Mouse (Mus musculus) erythroblast, adult 5-6 weeks (primary cell): ENCODE data around the gene Tmc7. TPM values are rescaled to one million over a fixed set of nuclear protein-coding genes. Genes with fewer than 3 reads are reported as not detected.

Experiments
- ATAC-seq: replicated peaks from 2 replicates; pipeline ENCODE4 v1.8.0; 2016; ENCODE audit warnings: moderate number of reproducible peaks, mild to moderate bottlenecking, moderate TSS enrichment, inconsistent platforms; ENCODE audit not compliant: poor library complexity, low FRiP score, severe bottlenecking
- total RNA-seq, 2 experiments: library from RNA; stranded (forward) in 1 of 2; stranded (reverse) in 1 of 2; fragments of 150-400 nt in 1 of 2; fragments of 200-764, 138-1000 nt in 1 of 2; gene quantifications; 2 replicates each; pipeline versions ENCODE4 v1.2.3 to v1.2.4; 2015 to 2017; ENCODE audit warnings: low replicate concordance in 2 of 2

Tmc7 gene
- total RNA-seq, 2 experiments from 2014 or later, result not detected

GRCm38 (mm10) chr7:118517819-118518218, 66.7 kb downstream of the Tmc7 start:
- no peak for ATAC-seq

- no peak for ATAC-seq
These were observed 76.0 kb downstream of the Tmc7 start for GRCm38 (mm10) chr7:118508556-118508955.

GRCm38 (mm10) chr7:118503844-118504243, 80.7 kb downstream of the Tmc7 start:
- no peak for ATAC-seq

- ATAC-seq, result no peak
These were observed 82.2 kb downstream of the Tmc7 start for GRCm38 (mm10) chr7:118502333-118502732.

GRCm38 (mm10) chr7:118499784-118500435, 84.6 kb downstream of the Tmc7 start:
- ATAC-seq, result no peak

- no peak for ATAC-seq
These were observed 85.4 kb downstream of the Tmc7 start for GRCm38 (mm10) chr7:118498984-118499783.

GRCm38 (mm10) chr7:118494892-118495579, 89.5 kb downstream of the Tmc7 start:
- ATAC-seq, result no peak

- ATAC-seq, result no peak
These were observed 90.6 kb downstream of the Tmc7 start for GRCm38 (mm10) chr7:118493892-118494291.

- ATAC-seq, result no peak
These were observed 92.9 kb downstream of the Tmc7 start, which contains the start of gene Itpripl2 for GRCm38 (mm10) chr7:118491431-118492147. Itpripl2 (minus strand) TSS chr7:118491975.

- no peak for ATAC-seq
These were observed 93.7 kb downstream of the Tmc7 start for GRCm38 (mm10) chr7:118490666-118491430.

GRCm38 (mm10) chr7:118489706-118490665, 94.5 kb downstream of the Tmc7 start:
- ATAC-seq, result no peak

GRCm38 (mm10) chr7:118488060-118488664, 96.4 kb downstream of the Tmc7 start:
- no peak for ATAC-seq

GRCm38 (mm10) chr7:118486917-118487316, 97.6 kb downstream of the Tmc7 start:
- ATAC-seq, result no peak

Other genes with a start within 250 kb of the Tmc7 start
- not detected in 2 replicates for gene Syt17, start 136.5 kb downstream of the Tmc7 start, total RNA-seq (2015; ENCODE audit: low replicate concordance)
- gene Syt17, start 136.5 kb downstream of the Tmc7 start, total RNA-seq (2017; ENCODE audit: low replicate concordance), result not detected in 2 replicates
- 5.0 and 5.6 TPM in 2 replicates for gene Itpripl2, start 92.8 kb downstream of the Tmc7 start, total RNA-seq (2015; ENCODE audit: low replicate concordance)
- gene Itpripl2, start 92.8 kb downstream of the Tmc7 start, total RNA-seq (2017; ENCODE audit: low replicate concordance), result 5.5 and 6.6 TPM in 2 replicates
- gene Coq7, start 51.4 kb downstream of the Tmc7 start, total RNA-seq (2015; ENCODE audit: low replicate concordance), result 8.5 and 8.6 TPM in 2 replicates
- gene Coq7, start 51.4 kb downstream of the Tmc7 start, total RNA-seq (2017; ENCODE audit: low replicate concordance), result 2.2 and 5.3 TPM in 2 replicates
- gene Tmc5, start 12.6 kb upstream of the Tmc7 start, total RNA-seq (2015; ENCODE audit: low replicate concordance), result not detected in 2 replicates
- not detected in 2 replicates for gene Tmc5, start 12.6 kb upstream of the Tmc7 start, total RNA-seq (2017; ENCODE audit: low replicate concordance)
- 17.1 and 23.0 TPM in 2 replicates for gene Gde1, start 121.0 kb upstream of the Tmc7 start, total RNA-seq (2015; ENCODE audit: low replicate concordance)
- gene Gde1, start 121.0 kb upstream of the Tmc7 start, total RNA-seq (2017; ENCODE audit: low replicate concordance), result 11.6 and 19.3 TPM in 2 replicates
- 18.3 and 25.1 TPM in 2 replicates for gene Ccp110, start 127.8 kb upstream of the Tmc7 start, total RNA-seq (2015; ENCODE audit: low replicate concordance)
- gene Ccp110, start 127.8 kb upstream of the Tmc7 start, total RNA-seq (2017; ENCODE audit: low replicate concordance), result 20.1 and 27.7 TPM in 2 replicates
- gene Vps35l, start 155.5 kb upstream of the Tmc7 start, total RNA-seq (2015; ENCODE audit: low replicate concordance), result 18.1 and 21.1 TPM in 2 replicates
- 28.6 and 32.9 TPM in 2 replicates for gene Vps35l, start 155.5 kb upstream of the Tmc7 start, total RNA-seq (2017; ENCODE audit: low replicate concordance)